Mouse (Mus musculus) heart, embryonic 13.5 days (tissue): ENCODE measurements at regions not wholly inside any gene's neighbourhood (a gene's known extent, or its start where the extent isn't known, plus 50 kb on each side); places are given as distances from the start of the nearest gene placed in this dataset.

ENCODE experiments used
- ATAC-seq: fragments of 200-750 bp; cut with Nextera tagmentation; 2 replicates; pipeline ENCODE4 v1.8.0; 2017; ENCODE audit warnings: moderate TSS enrichment; ENCODE audit not compliant: insufficient number of reproducible peaks, low FRiP score, low TSS enrichment; ENCODE audit errors: extremely low read depth
- H3K27ac ChIP-seq: fragments of 300-500 bp; sonication (generic); replicated peaks from 2 replicates; pipeline ENCODE4 v1.5.1; 2015; ENCODE audit warnings: moderate library complexity, mild to moderate bottlenecking, inconsistent platforms
- H3K27me3 ChIP-seq: fragments of 300-500 bp; sonication (generic); replicated peaks from 2 replicates; pipeline ENCODE4 v1.6.1; 2015; ENCODE audit warnings: mild to moderate bottlenecking, inconsistent platforms
- H3K36me3 ChIP-seq: fragments of 300-500 bp; sonication (generic); 2 replicates; pipeline ENCODE4 v1.6.1; 2015; ENCODE audit warnings: mild to moderate bottlenecking, inconsistent platforms
- H3K4me1 ChIP-seq: fragments of 300-500 bp; sonication (generic); 2 replicates; pipeline ENCODE4 v1.6.1; 2015; ENCODE audit warnings: inconsistent platforms
- H3K4me2 ChIP-seq: fragments of 300-500 bp; sonication (generic); 2 replicates; pipeline ENCODE4 v1.6.1; 2015; ENCODE audit warnings: inconsistent platforms, mild to moderate bottlenecking, moderate library complexity
- H3K4me3 ChIP-seq: fragments of 300-500 bp; sonication (generic); 2 replicates; pipeline ENCODE4 v1.5.1; 2015; ENCODE audit warnings: moderate library complexity, mild to moderate bottlenecking, inconsistent platforms
- H3K9ac ChIP-seq: fragments of 300-500 bp; sonication (generic); 2 replicates; pipeline ENCODE4 v1.6.1; 2015; ENCODE audit warnings: inconsistent platforms, mild to moderate bottlenecking, moderate library complexity
- H3K9me3 ChIP-seq: fragments of 300-500 bp; sonication (generic); 2 replicates; pipeline ENCODE4 v1.6.1; 2016; ENCODE audit warnings: inconsistent platforms
- WGBS: fragments of 180-500 bp; shearing (Covaris S2); methylation state at CpG from one replicate; pipeline ENCODE4 v1.1.7; 2015; ENCODE audit warnings: mixed read lengths; 5-methylcytosine and 5-hydroxymethylcytosine counted together

GRCm38 (mm10) chr8:126538136-126538535 is 55.6 kb downstream of the Irf2bp2 start:
- no peak for ATAC-seq
- peak overlapping the region; percentile 98 for H3K27ac ChIP-seq
- H3K27me3 ChIP-seq = no peaks in the 10 kb centered on the region
- 53% methylated on average over 3 of the region's 3 CpGs for WGBS
- no peaks in the 10 kb centered on the region for H3K9me3 ChIP-seq
- no peak overlapping the region for H3K4me3 ChIP-seq
- H3K9ac ChIP-seq = peak overlapping the region; percentile 42; the same call in 1 of the 2 replicates
- no peaks in the 10 kb centered on the region for H3K36me3 ChIP-seq
- H3K4me1 ChIP-seq = peaks cover 66% of the 10 kb centered on the region
- H3K4me2 ChIP-seq = no peak overlapping the region

- Histone ChIP-seq H3K9ac (peak overlapping the region; percentile 72), H3K36me3 (no peaks in the 10 kb centered on the region), H3K4me1 (peaks cover 66% of the 10 kb centered on the region), H3K27me3 (no peaks in the 10 kb centered on the region), H3K4me2 (peak overlapping the region; percentile 58), H3K27ac (peak overlapping the region; percentile 98), H3K9me3 (no peaks in the 10 kb centered on the region), H3K4me3 (peak overlapping the region; percentile 18; the same call in 1 of the 2 replicates)
- peak; percentile 59; the same call in 1 of the 2 replicates for ATAC-seq
- 5% methylated on average over 6 of the region's 6 CpGs for WGBS
These were observed 56.7 kb downstream of the Irf2bp2 start for GRCm38 (mm10) chr8:126536928-126537618.

- H3K27me3 ChIP-seq = no peaks in the 10 kb centered on the region
- peak overlapping the region; percentile 72 for H3K9ac ChIP-seq
- no peak for ATAC-seq
- peaks cover 71% of the 10 kb centered on the region for H3K4me1 ChIP-seq
- H3K4me3 ChIP-seq = no peak overlapping the region
- 32% methylated on average over 11 of the region's 11 CpGs for WGBS
- H3K9me3 ChIP-seq = no peaks in the 10 kb centered on the region
- H3K27ac ChIP-seq = peak overlapping the region; percentile 98
- no peaks in the 10 kb centered on the region for H3K36me3 ChIP-seq
- peak overlapping the region; percentile 58 for H3K4me2 ChIP-seq
These were observed 57.5 kb downstream of the Irf2bp2 start for GRCm38 (mm10) chr8:126536132-126536927.

GRCm38 (mm10) chr8:126532284-126532974 is 57.6 kb upstream of the Tarbp1 start:
- Histone ChIP-seq H3K27ac (peak overlapping the region; percentile 66), H3K4me1 (peaks cover 67% of the 10 kb centered on the region)

GRCm38 (mm10) chr8:126531459-126531858 is 56.6 kb upstream of the Tarbp1 start:
- Histone ChIP-seq H3K9me3 (no peaks in the 10 kb centered on the region), H3K4me3 (no peak overlapping the region), H3K27me3 (no peaks in the 10 kb centered on the region), H3K27ac (peak overlapping the region; percentile 66), H3K36me3 (no peaks in the 10 kb centered on the region), H3K4me1 (peaks cover 69% of the 10 kb centered on the region), H3K4me2 (no peak overlapping the region), H3K9ac (peak overlapping the region; percentile 38)
- 32% methylated on average over 7 of the region's 7 CpGs for WGBS
- ATAC-seq = no peak

More at GRCm38 (mm10) chr8:126532284-126532974, 57.6 kb upstream of the Tarbp1 start:
- Histone ChIP-seq H3K9me3 (no peaks in the 10 kb centered on the region), H3K27me3 (no peaks in the 10 kb centered on the region), H3K4me3 (no peak overlapping the region), H3K36me3 (no peaks in the 10 kb centered on the region), H3K9ac (no peak overlapping the region), H3K4me2 (no peak overlapping the region)
- ATAC-seq = no peak; the same call in 1 of the 2 replicates
- WGBS = 37% methylated on average over 7 of the region's 7 CpGs

- no peak for ATAC-seq
- H3K9me3 ChIP-seq = no peaks in the 10 kb centered on the region
- WGBS = 53% methylated on average over 3 of the region's 3 CpGs
- H3K9ac ChIP-seq = no peak overlapping the region
- H3K27me3 ChIP-seq = no peaks in the 10 kb centered on the region
- H3K4me1 ChIP-seq = peaks cover 78% of the 10 kb centered on the region
- no peak overlapping the region for H3K4me2 ChIP-seq
- no peaks in the 10 kb centered on the region for H3K36me3 ChIP-seq
- no peak overlapping the region for H3K27ac ChIP-seq
- H3K4me3 ChIP-seq = no peak overlapping the region
These were observed 54.5 kb upstream of the Tarbp1 start for GRCm38 (mm10) chr8:126529409-126529808.

GRCm38 (mm10) chr8:126528434-126529080 is 53.7 kb upstream of the Tarbp1 start:
- Histone ChIP-seq H3K27ac (peak overlapping the region; percentile 70), H3K9ac (no peak overlapping the region; the same call in 1 of the 2 replicates), H3K9me3 (no peaks in the 10 kb centered on the region), H3K4me3 (no peak overlapping the region), H3K4me1 (peaks cover 87% of the 10 kb centered on the region), H3K4me2 (no peak overlapping the region), H3K36me3 (no peaks in the 10 kb centered on the region), H3K27me3 (no peaks in the 10 kb centered on the region)
- ATAC-seq = no peak
- 50% methylated on average over 9 of the region's 9 CpGs for WGBS

GRCm38 (mm10) chr8:126526864-126527571 is 52.2 kb upstream of the Tarbp1 start:
- Histone ChIP-seq H3K4me3 (no peak overlapping the region), H3K27me3 (no peaks in the 10 kb centered on the region), H3K4me1 (peaks cover 86% of the 10 kb centered on the region), H3K9ac (peak overlapping the region; percentile 51; the same call in 1 of the 2 replicates), H3K27ac (peak overlapping the region; percentile 92), H3K9me3 (no peaks in the 10 kb centered on the region), H3K4me2 (peak overlapping the region; percentile 22), H3K36me3 (no peaks in the 10 kb centered on the region)
- 19% methylated on average over 14 of the region's 14 CpGs for WGBS
- peak; percentile 53; the same call in 1 of the 2 replicates for ATAC-seq

- 63% methylated on average over 1 of the region's 1 CpGs for WGBS
- no peaks in the 10 kb centered on the region for H3K36me3 ChIP-seq
- peaks cover 73% of the 10 kb centered on the region for H3K4me1 ChIP-seq
- no peak for ATAC-seq
- H3K27me3 ChIP-seq = no peaks in the 10 kb centered on the region
- H3K27ac ChIP-seq = peak overlapping the region; percentile 92; the same call in 1 of the 2 replicates
- H3K4me2 ChIP-seq = no peak overlapping the region
- H3K4me3 ChIP-seq = no peak overlapping the region
- no peaks in the 10 kb centered on the region for H3K9me3 ChIP-seq
- 0 out of 2 replicates have a peak overlapping the region, but pooled peaks have one; percentile 42 for H3K9ac ChIP-seq
These were observed 50.7 kb upstream of the Tarbp1 start for GRCm38 (mm10) chr8:126525575-126525974.
